Mouse (Mus musculus) brown adipose tissue, adult 24 weeks (tissue): ENCODE results near the gene Krt75. TPM values are rescaled to one million over a fixed set of nuclear protein-coding genes. Genes with fewer than 3 reads are reported as not detected.

Experiments
- H3K27ac ChIP-seq: fragments of 200-500 bp; replicated peaks from 2 replicates; pipeline ENCODE4 v1.5.1; 2012; ENCODE audit warnings: low read depth, mild to moderate bottlenecking, low read length
- H3K4me1 ChIP-seq: fragments of 200-500 bp; 2 replicates; pipeline ENCODE4 v1.6.1; 2012; ENCODE audit warnings: low read length, mixed read lengths; ENCODE audit not compliant: control insufficient read depth, insufficient read depth, insufficient read length
- H3K4me3 ChIP-seq: fragments of 200-500 bp; 2 replicates; pipeline ENCODE4 v1.5.1; 2012; ENCODE audit warnings: low read depth, mild to moderate bottlenecking, low read length, moderate library complexity; ENCODE audit not compliant: insufficient read depth
- polyA plus RNA-seq: library from polyadenylated mRNA; stranded (reverse); fragments of >200 nt; gene quantifications from 2 replicates; pipeline ENCODE4 v1.2.4, GENCODE M21; 2012; ENCODE audit not compliant: missing spikeins, insufficient read depth, insufficient read length

Gene Krt75
- polyA plus RNA-seq, result not detected in 2 replicates

- H3K27ac ChIP-seq, result no peak within 1 kb of the TSS
Measured at GRCm38 (mm10) chr15:101573796-101574345, at the start of gene Krt75. Gene Krt75, minus strand, starts transcription at chr15:101573904.

GRCm38 (mm10) chr15:101599123-101599522, 25.4 kb upstream of the Krt75 start:
- Histone ChIP-seq H3K4me3 (no peak overlapping the region), H3K4me1 (no peaks in the 10 kb centered on the region), H3K27ac (no peak overlapping the region)

More at GRCm38 (mm10) chr15:101573796-101574345, at the start of gene Krt75:
- Histone ChIP-seq H3K4me3 (no peak within 1 kb of the TSS), H3K4me1 (no peaks in the 10 kb centered on the region)

- H3K27ac ChIP-seq, result no peak overlapping the region
Measured at GRCm38 (mm10) chr15:101588216-101588615, 14.5 kb upstream of the Krt75 start.

GRCm38 (mm10) chr15:101584456-101584855, 10.8 kb upstream of the Krt75 start:
- Histone ChIP-seq H3K4me1 (no peaks in the 10 kb centered on the region), H3K4me3 (no peak overlapping the region), H3K27ac (no peak overlapping the region)

More at GRCm38 (mm10) chr15:101588216-101588615, 14.5 kb upstream of the Krt75 start:
- Histone ChIP-seq H3K4me3 (no peak overlapping the region), H3K4me1 (no peaks in the 10 kb centered on the region)

GRCm38 (mm10) chr15:101583211-101583965, 9.7 kb upstream of the Krt75 start:
- Histone ChIP-seq H3K4me1 (no peaks in the 10 kb centered on the region), H3K4me3 (no peak overlapping the region), H3K27ac (no peak overlapping the region)

GRCm38 (mm10) chr15:101581701-101582100, 8.0 kb upstream of the Krt75 start:
- no peak overlapping the region for H3K4me3 ChIP-seq
- no peaks in the 10 kb centered on the region for H3K4me1 ChIP-seq
- H3K27ac ChIP-seq, result no peak overlapping the region

- Histone ChIP-seq H3K4me3 (no peak overlapping the region), H3K27ac (no peak overlapping the region), H3K4me1 (no peaks in the 10 kb centered on the region)
Measured at GRCm38 (mm10) chr15:101575506-101575905, 1.8 kb upstream of the Krt75 start.

GRCm38 (mm10) chr15:101567780-101568179, 5.9 kb downstream of the Krt75 start:
- Histone ChIP-seq H3K4me1 (no peaks in the 10 kb centered on the region), H3K4me3 (no peak overlapping the region), H3K27ac (no peak overlapping the region)

- Histone ChIP-seq H3K27ac (no peak within 1 kb of the TSS), H3K4me3 (no peak within 1 kb of the TSS), H3K4me1 (no peaks in the 10 kb centered on the region)
Measured at GRCm38 (mm10) chr15:101562850-101563249, 10.9 kb downstream of the Krt75 start, which contains the start of gene Krt90. Gene Krt90, minus strand, starts transcription at chr15:101562950.

- Histone ChIP-seq H3K27ac (no peak overlapping the region), H3K4me3 (no peak overlapping the region), H3K4me1 (no peaks in the 10 kb centered on the region)
Measured at GRCm38 (mm10) chr15:101558034-101558646, 15.6 kb downstream of the Krt75 start.

- no peak overlapping the region for H3K27ac ChIP-seq
- H3K4me1 ChIP-seq, result no peaks in the 10 kb centered on the region
- no peak overlapping the region for H3K4me3 ChIP-seq
Measured at GRCm38 (mm10) chr15:101553169-101553568, 20.5 kb downstream of the Krt75 start.

- Histone ChIP-seq H3K4me1 (no peaks in the 10 kb centered on the region), H3K27ac (no peak overlapping the region), H3K4me3 (no peak overlapping the region)
Measured at GRCm38 (mm10) chr15:101552188-101552587, 21.5 kb downstream of the Krt75 start.

- no peaks in the 10 kb centered on the region for H3K4me1 ChIP-seq
- H3K4me3 ChIP-seq, result no peak within 1 kb of the TSS
- H3K27ac ChIP-seq, result no peak within 1 kb of the TSS
Measured at GRCm38 (mm10) chr15:101550567-101550966, 23.1 kb downstream of the Krt75 start, which contains the start of gene Krt82. Gene Krt82, minus strand, starts transcription at chr15:101550667.

GRCm38 (mm10) chr15:101544478-101544877, 29.2 kb downstream of the Krt75 start:
- H3K27ac ChIP-seq, result no peak overlapping the region
- no peak overlapping the region for H3K4me3 ChIP-seq
- no peaks in the 10 kb centered on the region for H3K4me1 ChIP-seq

GRCm38 (mm10) chr15:101542543-101542942, 31.2 kb downstream of the Krt75 start:
- Histone ChIP-seq H3K4me1 (no peaks in the 10 kb centered on the region), H3K4me3 (no peak overlapping the region), H3K27ac (no peak overlapping the region)
